Mouse (Mus musculus) G1E (cell line): Measurements from ENCODE around the gene Pdzrn4. TPM values are rescaled to one million over a fixed set of nuclear protein-coding genes. Genes with fewer than 3 reads are reported as not detected.

Experiments
- ATAC-seq: 2 replicates; pipeline ENCODE4 v1.8.0; 2016; ENCODE audit warnings: mild to moderate bottlenecking; ENCODE audit not compliant: insufficient number of reproducible peaks, poor library complexity, low FRiP score, severe bottlenecking; ENCODE audit errors: extremely low read depth
- DNase-seq: peaks from one replicate; pipeline ENCODE4 v3.0.0; 2012; ENCODE audit warnings: low spot score
- H3K27me3 ChIP-seq: 2 replicates; pipeline ENCODE4 v1.6.1; 2012; ENCODE audit warnings: mild to moderate bottlenecking, low read length, inconsistent platforms; ENCODE audit not compliant: insufficient read depth
- H3K36me3 ChIP-seq: replicated peaks from 2 replicates; pipeline ENCODE3; 2012; ENCODE audit warnings: mild to moderate bottlenecking, inconsistent platforms
- H3K4me1 ChIP-seq: 2 replicates; pipeline ENCODE4 v1.6.1; 2012; ENCODE audit warnings: low read depth, low read length, inconsistent platforms, mixed read lengths; ENCODE audit not compliant: insufficient read depth
- H3K4me3 ChIP-seq: 2 replicates; pipeline ENCODE4 v1.5.1; 2012; ENCODE audit warnings: low read depth, mild to moderate bottlenecking, inconsistent platforms, low read length, moderate library complexity, mixed read lengths
- H3K9me3 ChIP-seq: replicated peaks from 2 replicates; pipeline ENCODE4 v1.6.1; 2012; ENCODE audit warnings: inconsistent platforms
- CTCF ChIP-seq: IDR thresholded peaks from 2 replicates; pipeline ENCODE4 v1.5.1; 2012; ENCODE audit warnings: low read depth, low read length, inconsistent platforms, mixed read lengths
- GATA1 ChIP-seq: IDR thresholded peaks from 2 replicates; pipeline ENCODE4 v1.6.1; 2012; ENCODE audit warnings: borderline replicate concordance, low read length, inconsistent platforms, mixed read lengths
- GATA2 ChIP-seq: IDR thresholded peaks from 2 replicates; pipeline ENCODE4 v1.6.1; 2012; ENCODE audit warnings: low read depth, low read length, inconsistent platforms, borderline replicate concordance
- POLR2AphosphoS5 ChIP-seq: IDR thresholded peaks from 2 replicates; pipeline ENCODE4 v1.6.1; 2012; ENCODE audit warnings: low read depth, low read length, inconsistent platforms; ENCODE audit not compliant: insufficient replicate concordance
- TAL1 ChIP-seq: conservative IDR thresholded peaks from 2 replicates; pipeline ENCODE4 v1.6.1; 2012; ENCODE audit warnings: low read depth, low read length, inconsistent platforms, mixed read lengths
- polyA plus RNA-seq: library from polyadenylated mRNA; stranded (reverse); fragments of >175 nt; gene quantifications from 2 replicates; pipeline ENCODE4 v1.2.3, GENCODE M21; 2012
- total RNA-seq, 2 experiments: library from RNA; stranded (forward) in 1 of 2; stranded (reverse) in 1 of 2; fragments of 200-1000 nt in 1 of 2; fragments of >200 nt in 1 of 2; fragmentation: Nextera tagmentation in 1 of 2; gene quantifications; 2 replicates each; pipeline ENCODE4 v1.2.3; 2014 to 2017

The Pdzrn4 gene
- total and polyA plus RNA-seq, 3 experiments = 0.05 TPM; not detected in 2

GRCm38 (mm10) chr15:92640212-92641082, 243.8 kb downstream of the Pdzrn4 start:
- no peak for TF ChIP-seq GATA1
- no peak for TF ChIP-seq POLR2AphosphoS5
- TF ChIP-seq GATA2 = no peak
- no peak for TF ChIP-seq TAL1
- no peak for TF ChIP-seq CTCF
- Histone ChIP-seq H3K27me3 (no peaks in the 10 kb centered on the region), H3K4me3 (no peak overlapping the region), H3K36me3 (no peaks in the 10 kb centered on the region), H3K4me1 (no peaks in the 10 kb centered on the region), H3K9me3 (peaks cover 36% of the 10 kb centered on the region)
- DNase-seq (no peak), ATAC-seq (no peak)

- no peak for DNase-seq
- H3K4me3 ChIP-seq = no peak overlapping the region
- H3K9me3 ChIP-seq = peaks cover 34% of the 10 kb centered on the region
- TF ChIP-seq TAL1 (no peak), POLR2AphosphoS5 (no peak), GATA2 (no peak), GATA1 (no peak), CTCF (no peak)
- no peaks in the 10 kb centered on the region for H3K4me1 ChIP-seq
- no peaks in the 10 kb centered on the region for H3K36me3 ChIP-seq
- H3K27me3 ChIP-seq = no peaks in the 10 kb centered on the region
- ATAC-seq = no peak
These were observed 274.8 kb downstream of the Pdzrn4 start for GRCm38 (mm10) chr15:92671279-92672051.

- TF ChIP-seq TAL1 (no peak), CTCF (no peak), GATA2 (no peak), GATA1 (no peak), POLR2AphosphoS5 (no peak)
- no peak for DNase-seq
- H3K4me1 ChIP-seq = no peaks in the 10 kb centered on the region
- ATAC-seq = no peak
- H3K4me3 ChIP-seq = no peak overlapping the region
- no peaks in the 10 kb centered on the region for H3K36me3 ChIP-seq
- no peaks in the 10 kb centered on the region for H3K27me3 ChIP-seq
- H3K9me3 ChIP-seq = peaks cover 42% of the 10 kb centered on the region
These were observed 279.4 kb downstream of the Pdzrn4 start for GRCm38 (mm10) chr15:92676096-92676495.

- H3K36me3 ChIP-seq = no peaks in the 10 kb centered on the region
- H3K4me3 ChIP-seq = no peak overlapping the region
- ATAC-seq (no peak), DNase-seq (no peak)
- no peaks in the 10 kb centered on the region for H3K27me3 ChIP-seq
- H3K4me1 ChIP-seq = no peaks in the 10 kb centered on the region
- no peak for TF ChIP-seq GATA2
- TF ChIP-seq TAL1 = no peak
- no peak for TF ChIP-seq CTCF
- no peak for TF ChIP-seq POLR2AphosphoS5
- TF ChIP-seq GATA1 = no peak
- peaks cover 54% of the 10 kb centered on the region for H3K9me3 ChIP-seq
These were observed 281.7 kb downstream of the Pdzrn4 start for GRCm38 (mm10) chr15:92678377-92678776.

- no peaks in the 10 kb centered on the region for H3K27me3 ChIP-seq
- H3K4me1 ChIP-seq = no peaks in the 10 kb centered on the region
- no peak for ATAC-seq
- no peak for DNase-seq
- peaks cover 53% of the 10 kb centered on the region for H3K9me3 ChIP-seq
- H3K4me3 ChIP-seq = no peak overlapping the region
- H3K36me3 ChIP-seq = no peaks in the 10 kb centered on the region
- TF ChIP-seq TAL1 = no peak
- no peak for TF ChIP-seq GATA1
- no peak for TF ChIP-seq GATA2
- TF ChIP-seq CTCF = no peak
- no peak for TF ChIP-seq POLR2AphosphoS5
These were observed 282.9 kb downstream of the Pdzrn4 start for GRCm38 (mm10) chr15:92679541-92679940.
